Mouse (Mus musculus): ENCODE measurements at regions not wholly inside any gene's neighbourhood (a gene's known extent, or its start where the extent isn't known, plus 50 kb on each side); places are given as distances from the start of the nearest gene placed in this dataset.

DNA sequence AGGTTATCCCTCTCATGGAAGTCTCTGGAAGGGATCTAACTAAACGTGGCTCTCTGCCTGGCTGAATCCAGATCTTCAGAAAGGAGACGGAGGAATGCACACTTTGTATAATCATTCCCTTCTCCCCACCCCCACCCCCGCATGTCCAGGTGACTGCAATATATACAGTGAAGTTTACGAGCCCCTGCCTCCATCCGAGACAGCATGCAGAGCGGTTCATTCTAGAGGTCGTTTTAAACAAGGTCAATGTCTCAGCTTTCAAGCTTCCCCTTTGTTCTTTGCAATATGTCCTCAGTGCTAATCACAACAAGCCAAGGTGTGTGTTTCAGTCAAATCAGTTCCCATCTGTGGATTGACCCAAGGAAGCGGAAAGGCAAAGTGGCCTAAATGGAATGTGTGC lies 457.5 kb upstream of the Gm765 start:
- WGBS: 89% methylated on average over 8 of the region's 8 CpGs
- no peak overlapping the region for H3K4me3 ChIP-seq (ENCODE audit: extremely low read depth, insufficient read depth, insufficient read length)
- TF ChIP-seq POLR2A (IDR thresholded peaks at IDR 0.05; ENCODE audit: low read depth, low read length) (no peak), CTCF (IDR thresholded peaks at IDR 0.05; ENCODE audit: extremely low read depth, insufficient read depth, insufficient read length, insufficient replicate concordance) (no peak)

DNA sequence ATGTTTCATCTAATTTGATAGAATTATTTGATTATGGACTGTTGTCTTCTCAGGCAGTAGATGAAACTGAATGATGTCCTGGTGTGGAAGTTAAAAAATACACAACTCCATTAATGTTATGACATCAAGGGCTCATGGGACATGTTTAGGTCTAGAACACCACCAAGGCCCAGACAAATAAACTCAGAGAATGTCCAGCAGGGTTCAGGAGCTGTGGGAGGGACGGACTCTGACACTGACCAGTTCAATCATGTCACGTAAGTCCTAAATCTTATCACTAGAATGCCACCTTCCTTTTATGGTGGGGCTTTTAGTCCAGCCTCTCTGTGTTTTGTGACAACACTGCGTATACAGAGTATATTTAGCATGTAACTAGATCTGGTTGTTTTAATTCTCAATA lies 455.2 kb upstream of the Gm765 start:
- H3K27ac ChIP-seq (ENCODE audit: insufficient read depth, low read length): no peak overlapping the region
- TF ChIP-seq POLR2A (IDR thresholded peaks at IDR 0.05; ENCODE audit: low read depth, low read length) (no peak), CTCF (IDR thresholded peaks at IDR 0.05; ENCODE audit: extremely low read depth, insufficient read depth, insufficient read length, insufficient replicate concordance) (no peak)
- WGBS: 95% methylated on average over 3 of the region's 3 CpGs
- H3K4me3 ChIP-seq (ENCODE audit: extremely low read depth, insufficient read depth, insufficient read length): no peak overlapping the region
- H3K4me1 ChIP-seq (ENCODE audit: control insufficient read depth, insufficient read depth, insufficient read length): no peaks in the 10 kb centered on the region
- no peaks in the 10 kb centered on the region for H3K36me3 ChIP-seq (ENCODE audit: control insufficient read depth, insufficient read depth, low read length)
- DNase-seq (ENCODE audit: low read depth in 1 of 2, low spot score in 2 of 2): no peak
- H3K27me3 ChIP-seq (ENCODE audit: control insufficient read depth, insufficient read depth, low read length): no peaks in the 10 kb centered on the region

More for the DNA sequence above, 457.5 kb upstream of the Gm765 start:
- H3K36me3 ChIP-seq (ENCODE audit: control insufficient read depth, insufficient read depth, low read length): no peaks in the 10 kb centered on the region
- no peak overlapping the region for H3K27ac ChIP-seq (ENCODE audit: insufficient read depth, low read length)
- DNase-seq (ENCODE audit: low read depth in 1 of 2, low spot score in 2 of 2): no peak
- H3K4me1 ChIP-seq (ENCODE audit: control insufficient read depth, insufficient read depth, insufficient read length): no peaks in the 10 kb centered on the region
- no peaks in the 10 kb centered on the region for H3K27me3 ChIP-seq (ENCODE audit: control insufficient read depth, insufficient read depth, low read length)

DNA sequence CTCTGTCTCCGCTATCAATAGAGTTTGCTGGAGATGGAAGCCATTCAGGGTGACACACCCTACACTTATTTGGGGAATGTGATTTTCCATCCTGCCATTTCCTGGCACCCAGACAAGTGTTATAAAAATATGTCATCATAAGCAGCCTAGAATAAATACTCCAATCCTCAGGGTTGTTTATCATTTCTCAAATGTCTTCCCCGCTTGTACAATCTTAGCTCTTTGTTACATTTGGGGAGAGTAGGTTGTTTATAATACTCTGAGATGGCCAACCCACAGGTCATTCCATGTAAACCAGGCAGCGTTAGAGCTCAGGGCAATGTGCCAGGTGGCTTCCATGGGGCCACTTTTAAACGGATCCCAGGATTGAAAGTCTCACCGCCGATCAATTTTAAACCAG lies 454.8 kb upstream of the Gm765 start:
- Histone ChIP-seq H3K27me3 (ENCODE audit: control insufficient read depth, insufficient read depth, low read length) (no peaks in the 10 kb centered on the region), H3K4me3 (ENCODE audit: extremely low read depth, insufficient read depth, insufficient read length) (no peak overlapping the region), H3K36me3 (ENCODE audit: control insufficient read depth, insufficient read depth, low read length) (no peaks in the 10 kb centered on the region), H3K4me1 (ENCODE audit: control insufficient read depth, insufficient read depth, insufficient read length) (no peaks in the 10 kb centered on the region), H3K27ac (ENCODE audit: insufficient read depth, low read length) (no peak overlapping the region)
- no peak for DNase-seq (ENCODE audit: low read depth in 1 of 2, low spot score in 2 of 2)
- TF ChIP-seq CTCF (IDR thresholded peaks at IDR 0.05; ENCODE audit: extremely low read depth, insufficient read depth, insufficient read length, insufficient replicate concordance) (no peak), POLR2A (IDR thresholded peaks at IDR 0.05; ENCODE audit: low read depth, low read length) (no peak)
- WGBS: 92% methylated on average over 6 of the region's 6 CpGs

DNA sequence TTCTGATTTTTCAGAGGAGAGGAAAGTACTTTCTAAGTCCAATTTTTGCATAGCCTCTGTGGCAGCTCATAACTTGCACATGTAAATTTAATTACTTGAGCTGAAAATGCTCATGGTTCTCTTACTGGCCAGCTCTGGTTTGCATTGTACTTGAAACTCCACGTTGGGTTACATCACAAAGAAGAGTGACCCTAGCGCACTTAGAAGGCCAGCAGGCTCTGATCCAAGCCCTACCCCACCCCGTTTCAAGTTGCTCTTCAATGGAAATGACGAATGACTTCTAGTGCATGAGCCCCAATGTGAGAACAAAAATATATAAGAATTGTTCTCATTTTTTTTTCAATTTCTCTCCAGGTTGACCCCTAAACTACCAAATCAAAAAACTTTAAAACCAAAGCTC lies 454.1 kb upstream of the Gm765 start:
- H3K4me1 ChIP-seq (ENCODE audit: control insufficient read depth, insufficient read depth, insufficient read length): no peaks in the 10 kb centered on the region
- H3K36me3 ChIP-seq (ENCODE audit: control insufficient read depth, insufficient read depth, low read length): no peaks in the 10 kb centered on the region
- DNase-seq (ENCODE audit: low read depth in 1 of 2, low spot score in 2 of 2): no peak
- TF ChIP-seq CTCF (IDR thresholded peaks at IDR 0.05; ENCODE audit: extremely low read depth, insufficient read depth, insufficient read length, insufficient replicate concordance): no peak
- no peak for TF ChIP-seq POLR2A (IDR thresholded peaks at IDR 0.05; ENCODE audit: low read depth, low read length)
- no peak overlapping the region for H3K4me3 ChIP-seq (ENCODE audit: extremely low read depth, insufficient read depth, insufficient read length)
- WGBS: 81% methylated on average over 4 of the region's 4 CpGs
- no peak overlapping the region for H3K27ac ChIP-seq (ENCODE audit: insufficient read depth, low read length)
- H3K27me3 ChIP-seq (ENCODE audit: control insufficient read depth, insufficient read depth, low read length): no peaks in the 10 kb centered on the region

DNA sequence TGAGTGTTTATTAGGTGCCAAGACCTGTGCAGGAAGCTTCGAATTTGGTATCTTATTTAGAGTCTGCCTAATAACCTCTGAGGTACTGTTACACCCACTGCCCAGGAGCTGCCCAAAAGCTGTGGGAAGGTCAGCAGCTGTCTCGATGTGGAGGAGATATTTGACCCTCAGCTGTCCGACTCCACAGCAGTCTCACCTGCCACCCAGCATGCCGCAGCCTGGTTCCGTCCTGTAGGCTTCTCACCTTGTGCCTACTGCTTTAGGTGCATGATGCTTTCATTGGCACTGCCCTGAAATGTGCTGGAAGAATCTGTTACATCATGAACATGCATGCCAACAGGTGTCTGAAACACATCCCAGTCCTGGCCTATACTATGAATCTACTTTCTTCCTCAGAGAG lies 444.9 kb upstream of the Gm765 start:
- no peak for DNase-seq (ENCODE audit: low read depth in 1 of 2, low spot score in 2 of 2)
- H3K4me3 ChIP-seq (ENCODE audit: extremely low read depth, insufficient read depth, insufficient read length): no peak overlapping the region
- no peaks in the 10 kb centered on the region for H3K27me3 ChIP-seq (ENCODE audit: control insufficient read depth, insufficient read depth, low read length)
- H3K4me1 ChIP-seq (ENCODE audit: control insufficient read depth, insufficient read depth, insufficient read length): no peaks in the 10 kb centered on the region
- WGBS: 84% methylated on average over 5 of the region's 5 CpGs
- no peaks in the 10 kb centered on the region for H3K36me3 ChIP-seq (ENCODE audit: control insufficient read depth, insufficient read depth, low read length)
- no peak overlapping the region for H3K27ac ChIP-seq (ENCODE audit: insufficient read depth, low read length)
- TF ChIP-seq POLR2A (IDR thresholded peaks at IDR 0.05; ENCODE audit: low read depth, low read length) (no peak), CTCF (IDR thresholded peaks at IDR 0.05; ENCODE audit: extremely low read depth, insufficient read depth, insufficient read length, insufficient replicate concordance) (no peak)

DNA sequence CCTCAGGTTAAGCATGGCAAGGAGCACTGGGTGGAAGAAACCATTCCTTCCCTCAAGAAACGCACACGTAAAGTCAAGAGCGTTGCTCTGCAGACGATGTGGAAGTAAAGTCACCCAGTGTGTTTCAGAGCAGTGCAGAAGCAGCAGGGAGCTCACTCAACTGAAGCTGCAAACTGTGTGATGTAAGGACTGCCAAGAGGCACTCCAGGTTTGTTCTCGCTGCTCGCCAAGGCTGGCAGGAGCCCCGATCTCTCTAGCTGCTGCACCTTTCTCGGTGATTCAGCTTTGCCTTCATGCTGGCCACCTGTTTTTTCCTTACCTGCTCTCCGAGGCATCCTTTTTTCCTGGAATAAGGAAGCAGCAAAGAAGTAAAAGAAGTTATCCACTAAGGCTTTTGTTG lies 439.5 kb upstream of the Gm765 start:
- no peak for TF ChIP-seq POLR2A (IDR thresholded peaks at IDR 0.05; ENCODE audit: low read depth, low read length)
- no peak for TF ChIP-seq CTCF (IDR thresholded peaks at IDR 0.05; ENCODE audit: extremely low read depth, insufficient read depth, insufficient read length, insufficient replicate concordance)
- no peak overlapping the region for H3K27ac ChIP-seq (ENCODE audit: insufficient read depth, low read length)
- DNase-seq (ENCODE audit: low read depth in 1 of 2, low spot score in 2 of 2): no peak
- 89% methylated on average over 9 of the region's 9 CpGs for WGBS
- no peaks in the 10 kb centered on the region for H3K36me3 ChIP-seq (ENCODE audit: control insufficient read depth, insufficient read depth, low read length)
- no peaks in the 10 kb centered on the region for H3K27me3 ChIP-seq (ENCODE audit: control insufficient read depth, insufficient read depth, low read length)
- no peaks in the 10 kb centered on the region for H3K4me1 ChIP-seq (ENCODE audit: control insufficient read depth, insufficient read depth, insufficient read length)
- H3K4me3 ChIP-seq (ENCODE audit: extremely low read depth, insufficient read depth, insufficient read length): no peak overlapping the region

DNA sequence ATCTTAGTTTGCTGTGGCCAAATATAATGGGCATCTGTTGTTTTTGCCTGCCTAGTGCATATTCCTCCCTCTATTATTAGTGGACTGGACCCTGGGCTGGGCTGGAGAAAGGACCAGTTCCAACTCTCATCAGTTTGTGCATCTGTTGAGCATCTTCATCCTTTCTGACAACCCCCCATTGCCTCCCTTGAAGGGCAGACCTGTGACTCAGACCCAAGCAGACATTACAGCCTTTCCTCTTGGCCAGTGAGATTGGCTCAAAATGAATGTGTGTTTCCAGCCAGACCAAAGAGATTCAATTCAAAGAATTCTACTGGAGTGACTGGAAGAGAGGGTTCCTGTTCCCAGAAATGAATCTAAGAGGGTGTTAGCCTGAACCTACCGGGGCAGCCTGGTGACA lies 433.2 kb upstream of the Gm765 start:
- TF ChIP-seq CTCF (IDR thresholded peaks at IDR 0.05; ENCODE audit: extremely low read depth, insufficient read depth, insufficient read length, insufficient replicate concordance) (no peak), POLR2A (IDR thresholded peaks at IDR 0.05; ENCODE audit: low read depth, low read length) (no peak)
- no peak for DNase-seq (ENCODE audit: low read depth in 1 of 2, low spot score in 2 of 2)
- Histone ChIP-seq H3K4me1 (ENCODE audit: control insufficient read depth, insufficient read depth, insufficient read length) (no peaks in the 10 kb centered on the region), H3K27me3 (ENCODE audit: control insufficient read depth, insufficient read depth, low read length) (no peaks in the 10 kb centered on the region), H3K4me3 (ENCODE audit: extremely low read depth, insufficient read depth, insufficient read length) (no peak overlapping the region), H3K36me3 (ENCODE audit: control insufficient read depth, insufficient read depth, low read length) (no peaks in the 10 kb centered on the region), H3K27ac (ENCODE audit: insufficient read depth, low read length) (no peak overlapping the region)
- 89% methylated on average over 1 of the region's 1 CpGs for WGBS
